Mouse (Mus musculus) adrenal gland, adult (tissue): ENCODE results near the gene Ppp2r3a.
A peak's percentile ranks its signal among the peaks of the same experiment; 100 is the strongest.

Source experiments
- DNase-seq, 2 experiments: peaks; one replicate each; pipeline ENCODE4 v3.0.0; 2022 to 2023; ENCODE audit warnings: low spot score in 1 of 2; ENCODE audit not compliant: inconsistent age in 2 of 2

Ppp2r3a gene

DNA sequence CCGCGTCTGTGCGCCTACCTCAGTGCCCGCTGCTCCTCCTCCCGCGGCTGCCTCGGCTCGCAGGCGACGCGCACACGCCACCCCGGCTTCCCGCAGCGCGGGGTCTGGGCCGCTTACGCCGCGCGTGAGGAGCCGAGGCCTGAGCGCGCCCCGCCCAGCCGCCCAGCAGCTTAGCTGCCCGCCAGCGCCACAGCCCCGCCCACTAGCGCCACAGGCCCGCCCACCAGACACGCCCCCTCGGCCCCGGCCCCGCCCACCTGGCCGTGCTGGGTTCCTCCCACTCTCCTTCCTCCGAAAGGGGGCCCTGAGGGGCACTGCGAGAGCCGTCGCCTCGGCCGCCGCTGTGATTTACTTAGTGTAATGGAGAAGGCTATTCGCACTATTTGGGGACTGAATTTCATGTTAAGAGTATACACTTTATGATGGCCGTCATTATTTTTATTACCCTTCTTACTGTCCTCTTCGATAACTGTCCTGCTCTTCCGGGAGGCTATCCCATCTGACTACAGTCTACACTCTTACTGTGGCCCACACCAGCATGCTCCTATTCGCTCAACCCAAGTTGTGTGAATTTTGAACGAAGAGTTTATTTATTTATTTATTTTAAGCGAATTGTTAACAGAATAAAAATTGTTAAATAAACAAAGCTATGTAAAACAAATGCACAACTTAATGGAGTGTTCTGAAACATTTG, at the start of gene Ppp2r3a:
Ppp2r3a (minus strand) TSS at position 152 of the 694 bp plus-strand sequence.
- peak; percentile 98 to 100 for DNase-seq

- no peak for DNase-seq
These were observed 48.9 kb upstream of the Ppp2r3a start for GRCm38 (mm10) chr9:101300441-101300935.

DNA sequence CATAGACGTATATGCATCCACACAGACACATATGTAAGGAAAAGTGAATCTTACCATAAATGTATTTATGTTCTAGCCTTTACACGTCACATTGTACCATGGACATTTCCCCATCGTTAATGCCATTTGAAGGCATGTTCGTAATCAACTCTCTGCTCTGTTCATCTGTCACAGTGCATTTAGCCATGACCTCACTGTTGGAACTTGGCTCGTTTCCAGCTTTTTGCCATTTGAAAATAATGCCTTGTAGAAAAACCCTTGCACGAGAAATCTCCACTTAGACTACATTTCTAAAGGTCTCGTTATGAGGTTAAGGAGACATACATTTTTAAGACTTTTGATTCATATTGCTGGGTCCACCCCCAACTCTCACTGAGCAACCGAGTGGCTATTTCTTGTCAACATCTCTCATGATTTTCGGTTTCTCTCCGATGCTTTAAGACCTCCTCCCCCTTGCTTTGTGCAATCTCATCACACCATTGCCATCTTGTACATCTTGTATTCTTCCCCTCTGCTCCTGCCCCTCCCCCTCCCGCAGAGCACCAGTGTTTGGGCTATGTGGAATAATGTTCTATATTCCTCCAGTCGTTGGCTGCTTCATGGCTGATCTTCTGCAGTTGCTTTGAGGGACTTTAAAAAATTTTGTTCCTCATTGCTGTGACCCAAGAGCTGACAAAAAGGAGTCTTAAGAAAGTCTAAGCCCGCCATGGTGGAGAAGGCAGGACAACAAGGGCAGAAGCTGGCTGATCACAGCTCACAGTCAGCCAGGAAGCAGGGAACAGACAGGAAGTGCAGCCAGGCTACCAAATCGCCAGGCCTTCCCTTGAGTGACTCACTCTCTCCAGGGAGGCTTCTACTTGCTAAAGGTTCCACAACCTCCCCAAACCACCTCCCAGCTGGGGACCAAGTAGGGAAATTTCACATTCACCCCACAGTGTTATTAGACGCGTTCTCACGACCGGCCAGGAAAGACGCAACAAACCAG, 40.4 kb upstream of the Ppp2r3a start:
- peak; percentile 36 to 84 for DNase-seq

GRCm38 (mm10) chr9:101290876-101291275, 39.3 kb upstream of the Ppp2r3a start:
- DNase-seq, result no peak

DNA sequence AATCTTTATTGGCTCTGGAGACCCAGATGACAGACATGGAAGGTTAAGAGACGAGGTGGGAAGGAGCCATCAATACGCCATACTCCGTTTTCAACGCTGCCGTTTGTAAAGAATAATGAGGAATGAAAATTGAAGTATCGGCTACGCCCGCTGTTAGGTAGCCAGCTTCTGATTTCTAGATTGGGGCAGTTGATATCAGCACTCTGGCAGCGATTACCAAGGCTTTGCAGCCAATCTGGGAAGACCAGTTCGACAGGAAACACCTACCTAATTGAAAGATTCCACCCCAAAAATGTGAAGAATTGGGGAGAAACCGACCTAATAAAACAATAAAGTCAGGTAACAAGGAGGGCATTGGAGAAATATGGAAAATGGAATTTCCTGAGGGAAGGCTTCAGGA, 38.2 kb upstream of the Ppp2r3a start:
- DNase-seq, result no peak

DNA sequence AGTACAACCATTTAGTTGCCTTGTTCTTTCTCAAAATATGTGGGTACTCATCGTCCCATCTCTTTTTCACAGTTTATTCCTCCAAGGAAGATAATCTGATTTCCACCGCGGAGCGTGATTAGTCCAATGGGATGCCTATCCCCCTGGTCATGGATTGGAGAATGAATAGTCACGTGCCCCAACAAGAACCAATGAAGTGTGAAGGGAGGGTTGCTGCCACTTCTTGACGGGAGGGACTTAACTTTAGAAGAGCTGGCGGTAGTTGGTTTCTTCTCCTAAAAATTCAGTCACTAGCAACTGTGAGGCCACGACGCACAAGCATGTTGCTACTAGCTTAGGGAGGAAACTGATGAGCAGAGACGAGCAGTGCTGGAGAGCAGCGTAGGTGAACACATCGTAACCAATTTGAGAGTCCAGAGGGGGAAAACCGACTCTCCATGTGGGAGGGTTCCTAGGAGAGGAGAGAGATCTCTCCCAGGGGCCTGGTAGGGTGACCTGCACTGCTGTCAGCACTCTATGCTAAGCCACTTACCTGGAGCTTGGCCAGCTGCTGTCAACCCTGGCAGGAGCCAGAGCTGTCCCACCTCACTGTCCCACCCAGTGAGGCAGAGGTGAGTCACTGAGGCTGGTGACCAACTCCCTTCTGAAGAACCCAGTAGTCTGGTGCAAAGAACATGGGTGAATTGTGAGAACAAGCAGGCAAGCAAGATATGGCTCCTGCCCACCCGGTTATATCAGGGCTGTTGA, 37.5 kb upstream of the Ppp2r3a start:
- DNase-seq, result no peak

DNA sequence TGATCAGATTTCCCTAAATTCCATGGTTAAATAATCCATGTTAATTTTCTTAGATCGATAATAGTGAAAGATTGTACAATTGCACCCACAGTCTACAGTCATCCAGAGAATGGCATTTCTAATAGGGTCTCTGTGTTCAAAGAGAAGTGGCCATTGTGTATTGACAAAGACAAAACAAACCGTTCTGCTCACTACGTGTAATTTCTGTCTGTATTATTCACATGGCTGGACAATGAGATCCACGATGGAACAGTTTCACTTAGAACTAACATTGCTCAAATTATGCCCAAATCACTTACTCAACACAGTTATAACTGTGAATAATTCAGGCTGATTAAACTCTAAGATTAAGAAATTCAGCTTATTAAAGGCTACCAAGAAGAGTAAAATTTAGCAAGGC, 35.2 kb upstream of the Ppp2r3a start:
- DNase-seq, result no peak

DNA sequence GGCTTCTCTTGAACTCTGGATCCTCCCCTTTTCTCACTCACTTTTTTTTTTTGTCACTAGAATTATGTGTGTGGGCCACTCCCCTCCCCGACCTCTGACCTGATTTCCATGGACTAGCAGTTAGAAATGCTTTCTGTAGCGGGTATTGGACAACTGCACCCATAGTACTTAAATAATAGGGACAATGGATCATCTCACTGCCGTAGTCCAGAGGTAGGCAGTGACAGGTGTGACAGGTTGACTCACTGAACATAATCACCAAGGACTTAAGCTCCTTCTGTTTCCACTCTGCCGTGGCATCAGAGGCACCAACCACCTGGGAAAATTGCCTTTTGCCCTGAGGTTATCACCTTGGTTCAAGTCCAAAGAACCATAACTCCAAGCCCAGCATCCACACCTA, 32.5 kb upstream of the Ppp2r3a start:
- no peak for DNase-seq

GRCm38 (mm10) chr9:101282651-101283050, 31.1 kb upstream of the Ppp2r3a start:
- no peak for DNase-seq

- DNase-seq, result no peak
These were observed 30.3 kb upstream of the Ppp2r3a start for GRCm38 (mm10) chr9:101281906-101282305.

- DNase-seq, result no peak
These were observed 29.7 kb upstream of the Ppp2r3a start for GRCm38 (mm10) chr9:101281326-101281725.

DNA sequence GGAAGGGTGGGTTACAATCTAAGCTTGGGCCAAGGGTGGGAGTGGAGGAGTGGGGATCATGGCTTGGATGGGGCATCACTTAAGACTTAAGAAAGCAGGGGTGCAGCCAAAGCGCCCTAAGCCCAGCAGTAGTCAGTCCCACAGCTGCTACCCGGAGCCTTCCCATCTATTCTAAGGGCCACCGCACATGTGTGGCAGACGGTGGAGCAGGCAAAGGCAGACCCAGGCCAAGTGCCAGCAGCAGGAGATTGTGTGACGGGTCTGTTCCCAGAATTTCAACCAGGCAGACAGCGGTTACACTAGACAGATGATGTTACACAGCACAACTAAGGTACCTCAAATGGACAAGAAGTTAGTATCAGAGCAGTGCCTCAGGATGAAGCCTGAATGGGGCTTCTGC, 29.3 kb upstream of the Ppp2r3a start:
- no peak for DNase-seq

GRCm38 (mm10) chr9:101280211-101280610, 28.6 kb upstream of the Ppp2r3a start:
- no peak for DNase-seq

DNA sequence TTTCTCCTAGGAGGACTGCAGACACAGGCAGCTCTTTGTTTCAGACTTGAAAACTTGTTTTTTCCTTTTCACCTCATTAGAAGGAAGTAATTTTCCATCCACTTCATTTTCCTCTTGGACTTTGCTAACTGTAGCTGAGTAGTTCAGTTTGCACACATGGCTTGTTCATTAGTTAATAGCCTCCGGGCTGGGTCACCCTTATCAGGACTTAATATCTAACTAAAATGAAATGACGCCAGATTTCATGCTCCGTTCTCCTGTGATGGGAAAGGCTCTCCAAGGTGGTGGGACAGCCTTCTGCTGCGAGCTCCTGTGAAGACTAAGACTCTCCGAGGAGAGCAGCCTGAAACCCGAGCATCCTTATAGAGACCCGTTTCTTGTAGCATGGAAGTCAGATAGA, 21.1 kb upstream of the Ppp2r3a start:
- DNase-seq, result no peak

- no peak for DNase-seq
These were observed 18.4 kb upstream of the Ppp2r3a start for GRCm38 (mm10) chr9:101270020-101270419.

DNA sequence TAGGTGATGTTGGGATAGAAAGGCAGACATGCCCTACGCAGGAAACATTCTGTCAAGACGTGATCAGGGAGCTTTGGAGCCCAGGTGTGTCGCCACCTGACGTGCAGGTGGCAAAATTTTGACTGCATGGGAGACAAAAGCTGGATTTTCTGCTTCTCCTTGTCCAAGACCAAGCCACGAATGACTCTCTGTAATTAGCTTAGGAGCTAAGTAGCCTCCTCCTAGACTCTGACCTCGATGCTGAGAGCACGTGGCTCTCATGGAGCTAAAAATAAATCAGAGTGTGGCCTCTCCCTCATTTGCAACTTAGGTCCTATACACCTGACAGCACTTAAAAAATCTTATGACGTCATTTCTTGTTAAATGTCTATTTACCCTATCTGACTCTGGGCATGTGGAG, 14.4 kb upstream of the Ppp2r3a start:
- DNase-seq, result no peak

DNA sequence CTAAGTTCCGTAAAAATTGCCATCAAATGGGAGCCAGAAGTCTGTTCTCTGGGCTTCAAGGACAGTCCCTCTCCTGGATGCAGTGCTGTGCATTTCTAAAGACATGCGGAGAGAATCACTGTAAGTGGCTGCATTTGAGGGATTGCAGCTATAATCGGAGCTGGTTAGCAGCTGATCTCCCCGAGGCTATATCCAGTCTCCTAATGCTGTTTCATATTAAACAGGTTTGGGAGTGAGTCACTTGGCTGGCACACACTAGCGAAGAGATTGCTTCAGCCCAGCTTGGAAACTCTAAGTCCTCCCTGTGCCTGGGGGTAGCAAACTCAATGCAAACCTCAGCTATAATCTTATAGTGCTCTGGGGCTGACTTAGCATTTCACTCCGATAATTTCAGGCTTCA, 14.0 kb upstream of the Ppp2r3a start:
- peak; percentile 48 to 85 for DNase-seq

DNA sequence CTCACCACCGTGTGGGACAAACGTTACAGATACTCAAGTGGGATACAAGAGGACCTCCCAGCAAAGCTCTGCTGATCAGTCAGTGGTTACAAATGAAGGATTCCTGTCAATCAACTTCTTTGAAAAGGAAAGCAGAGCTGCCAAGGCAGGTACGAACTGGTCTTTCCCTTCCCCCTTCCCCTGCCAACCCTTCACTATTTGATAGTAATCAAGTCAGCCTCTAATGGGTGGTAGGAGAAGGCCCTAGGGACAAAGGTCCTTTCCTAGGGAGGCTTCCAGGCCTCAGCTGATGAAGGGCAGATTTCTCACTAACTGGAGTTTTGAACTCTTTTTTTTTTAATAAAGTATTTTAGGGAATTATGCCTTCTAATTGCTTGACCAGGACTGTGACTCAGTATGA, 11.2 kb upstream of the Ppp2r3a start:
- DNase-seq, result peak in 1 of 2 experiments; percentile 40

DNA sequence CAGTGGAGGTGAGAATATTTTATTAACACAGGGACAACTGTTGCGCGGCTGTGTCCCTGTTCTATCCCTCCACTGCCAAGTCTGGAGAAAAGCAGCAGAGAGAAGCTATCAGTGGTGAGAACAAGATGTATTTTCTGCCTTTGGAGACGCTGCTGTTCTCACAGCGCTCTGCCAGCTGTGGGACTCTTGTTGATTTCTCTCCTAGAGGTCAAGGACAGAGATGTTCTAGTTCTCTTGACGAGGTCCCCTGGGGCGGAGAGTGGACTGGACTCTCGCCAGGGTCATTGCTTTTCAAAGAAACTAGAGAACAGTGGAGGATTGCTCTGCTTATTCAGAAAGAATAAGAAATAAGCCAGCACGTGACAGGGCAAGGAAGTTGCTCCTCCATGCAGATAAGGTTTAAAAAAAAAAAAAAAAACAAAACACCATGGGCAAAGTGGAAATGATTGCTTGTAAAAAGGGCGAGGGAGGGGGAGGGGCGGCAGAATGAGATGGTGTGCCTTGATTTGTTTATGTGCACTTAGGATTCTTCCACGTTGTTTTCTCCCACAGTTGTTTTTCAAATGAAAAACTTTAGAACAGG, 10.5 kb upstream of the Ppp2r3a start:
- DNase-seq, result peak; percentile 86 to 94

- DNase-seq, result no peak
These were observed 9.8 kb upstream of the Ppp2r3a start for GRCm38 (mm10) chr9:101261443-101261842.

- DNase-seq, result no peak
These were observed 1.5 kb upstream of the Ppp2r3a start for GRCm38 (mm10) chr9:101253136-101253535.
